Mouse (Mus musculus) left cerebral cortex, postnatal 14 days (tissue): ENCODE measurements around the gene Lect2. TPM values are rescaled to one million over a fixed set of nuclear protein-coding genes. Genes with fewer than 3 reads are reported as not detected.
A peak's percentile ranks its signal among the peaks of the same experiment; 100 is the strongest.

Experiments
- DNase-seq, 2 experiments: peaks; one replicate each; pipeline ENCODE4 v3.0.0; 2021 to 2022; ENCODE audit warnings: low spot score in 2 of 2, mixed read lengths in 1 of 2
- intact Hi-C: fragments of 180-260 bp; cut with DNase I; formaldehyde crosslinking; loops from one replicate; pipeline ENCODE4 v1.15.1; 2025
- total RNA-seq, 2 experiments: library from RNA; stranded (reverse); gene quantifications; 2 replicates each; pipeline ENCODE4 v1.2.3; 2021

Gene Lect2
- total RNA-seq, 2 experiments from 2014 or later: not detected

DNA sequence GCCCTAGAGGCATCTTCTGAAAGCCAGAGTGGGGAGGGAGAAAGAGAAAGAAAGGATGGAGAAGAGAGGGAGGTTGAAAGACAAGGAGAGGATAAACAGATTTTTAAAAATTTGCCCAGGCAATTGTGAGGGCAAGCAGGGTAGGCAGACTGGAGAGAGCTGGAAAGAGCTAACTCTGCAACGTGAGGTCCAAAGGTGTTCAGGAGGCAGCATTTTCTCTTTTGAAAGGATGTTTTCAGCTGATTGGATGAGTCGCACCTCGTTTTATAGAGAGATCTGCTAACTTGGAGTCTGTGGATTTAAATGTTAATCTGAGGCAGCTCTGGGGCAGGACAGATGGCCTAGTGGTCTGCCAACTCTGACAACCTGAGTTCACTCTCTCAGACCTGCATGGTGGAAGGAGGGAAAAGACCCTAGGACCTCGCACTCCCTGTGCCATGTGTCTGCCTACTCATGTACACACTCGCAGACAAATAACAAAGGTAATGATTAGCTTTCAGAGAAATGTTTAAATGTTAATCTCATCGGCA lies 11.6 kb upstream of the Lect2 start:
- intact Hi-C loops: loop anchor here (5.0 to 10.0 kb wide), 4 partner anchors 82 to 705 kb away; no protein-coding TSS in a partner anchor

GRCm38 (mm10) chr13:56558811-56559210 lies 10.5 kb upstream of the Lect2 start:
- intact Hi-C loops: loop anchor here (5.0 to 10.0 kb wide), 2 partner anchors 98 to 706 kb away; no protein-coding TSS in a partner anchor
- DNase-seq: no peak

More for the DNA sequence above, 11.6 kb upstream of the Lect2 start:
- no peak for DNase-seq

- intact Hi-C loops: loop anchor here (5.0 to 10.0 kb wide), 2 partner anchors 101 to 708 kb away; no protein-coding TSS in a partner anchor
- no peak for DNase-seq
Measured at GRCm38 (mm10) chr13:56556701-56557100, 8.4 kb upstream of the Lect2 start.

GRCm38 (mm10) chr13:56555957-56556356 lies 7.7 kb upstream of the Lect2 start:
- peak; percentile 45 to 49 for DNase-seq

DNA sequence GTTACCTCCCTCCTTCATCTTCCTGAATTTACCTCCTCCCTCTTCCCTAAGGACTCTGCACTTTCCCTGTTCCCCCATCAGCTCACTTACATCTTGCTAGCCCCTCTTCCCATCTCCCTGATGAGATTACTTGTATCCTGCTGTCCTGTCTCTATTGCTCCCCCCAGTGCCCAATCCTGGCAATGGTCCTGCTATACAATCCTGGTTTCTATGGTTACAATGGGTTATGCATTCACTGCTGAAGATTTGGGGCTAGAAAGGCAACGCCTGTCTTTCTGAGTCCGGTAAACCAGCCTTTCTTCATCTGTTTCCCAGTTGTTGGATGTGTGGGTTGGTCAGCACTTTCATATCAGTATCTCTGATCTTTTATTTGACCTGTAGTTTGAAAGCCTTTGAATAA lies 6.1 kb upstream of the Lect2 start:
- intact Hi-C loops: loop anchor here (10.0 kb wide), 1 partner anchor 710 kb away; no protein-coding TSS in a partner anchor
- DNase-seq: peak; percentile 69 to 75

More at GRCm38 (mm10) chr13:56555957-56556356, 7.7 kb upstream of the Lect2 start:
- intact Hi-C loops: loop anchor here (5.0 to 10.0 kb wide), 2 partner anchors 101 to 709 kb away; no protein-coding TSS in a partner anchor

DNA sequence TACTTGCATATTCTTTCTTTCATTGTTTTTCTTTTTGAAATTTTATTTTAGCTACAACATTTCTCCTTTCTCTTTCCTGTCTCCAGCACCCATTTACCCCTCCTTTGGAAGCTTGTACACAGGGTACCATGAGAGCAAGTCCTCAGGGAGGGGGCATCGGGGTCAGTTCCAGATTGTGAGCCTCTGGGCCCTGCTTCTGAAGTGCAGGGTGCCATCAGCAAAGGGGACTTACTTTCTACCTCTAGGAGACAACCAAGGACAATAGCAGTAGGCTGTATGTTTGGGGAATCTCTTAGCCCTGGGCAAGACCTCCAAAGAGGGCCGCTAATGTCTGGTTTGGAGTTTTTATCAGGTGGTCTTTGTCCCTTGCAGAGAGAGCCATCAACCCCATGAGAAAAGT lies 5.6 kb upstream of the Lect2 start:
- intact Hi-C loops: loop anchor here (10.0 kb wide), 1 partner anchor 711 kb away; no protein-coding TSS in a partner anchor
- DNase-seq: no peak

DNA sequence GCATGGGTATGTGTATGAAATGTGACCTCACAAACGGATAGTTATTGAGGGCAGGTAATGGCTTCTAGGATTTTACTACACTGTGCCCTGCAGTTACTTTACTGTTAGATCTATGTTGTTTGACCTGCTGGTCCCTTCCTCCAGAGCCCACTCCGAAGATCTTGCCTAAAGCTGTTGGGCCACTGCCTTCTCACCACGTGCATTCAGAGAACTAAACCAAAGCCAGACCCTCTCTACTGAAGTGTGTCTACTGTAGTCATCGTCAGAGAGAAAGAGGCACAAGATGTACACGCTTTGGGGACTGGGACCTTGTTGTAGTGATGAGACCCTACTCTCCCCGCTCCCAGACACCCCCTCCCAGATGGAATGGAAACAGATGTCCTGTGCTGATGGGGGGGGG lies 3.4 kb upstream of the Lect2 start:
- DNase-seq: no peak
- intact Hi-C loops: loop anchor here (10.0 kb wide), 1 partner anchor 713 kb away; no protein-coding TSS in a partner anchor

- DNase-seq: no peak
- intact Hi-C loops: loop anchor here (10.0 kb wide), 1 partner anchor 714 kb away; no protein-coding TSS in a partner anchor
Measured at GRCm38 (mm10) chr13:56550574-56550973, 2.3 kb upstream of the Lect2 start.

DNA sequence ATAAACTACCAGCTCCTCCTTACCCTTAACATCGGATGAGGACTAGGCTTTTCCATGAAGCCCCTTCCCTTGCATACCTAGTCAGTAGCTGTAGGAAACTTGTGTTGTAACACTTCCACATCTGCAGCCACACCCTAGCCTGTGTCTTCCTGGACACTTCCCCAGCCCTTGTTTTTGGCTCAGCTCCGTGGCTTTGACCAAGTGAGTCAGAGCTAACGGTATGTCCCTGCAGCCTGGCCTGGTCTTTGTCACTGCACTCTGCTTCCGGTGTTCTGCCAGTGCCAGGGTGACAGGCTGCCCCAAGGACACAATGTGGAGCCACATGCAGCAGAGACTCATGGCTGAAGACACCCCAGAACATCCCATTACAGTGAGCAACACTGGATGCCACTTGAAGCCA lies 1.1 kb upstream of the Lect2 start:
- intact Hi-C loops: no loop called here
- no peak for DNase-seq

DNA sequence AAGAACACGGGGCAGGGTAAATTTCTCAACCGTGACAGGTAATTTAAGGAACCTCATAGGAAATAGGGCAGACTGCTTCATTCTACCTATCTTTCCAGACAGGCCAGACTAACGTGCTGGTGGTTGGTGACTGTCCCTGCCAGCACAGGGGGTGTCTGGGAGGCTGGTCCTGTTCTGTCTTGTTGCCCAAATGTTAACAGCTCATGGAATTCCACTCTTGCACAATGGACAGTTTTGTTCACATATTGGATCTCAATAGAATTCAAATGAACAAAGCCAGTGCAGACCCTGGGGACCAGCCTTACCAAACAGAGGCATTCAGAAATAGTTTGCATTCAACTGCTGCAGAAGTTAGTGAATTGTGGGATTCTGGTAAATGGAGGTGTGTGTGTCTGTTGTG lies 3.3 kb downstream of the Lect2 start:
- intact Hi-C loops: no loop called here
- DNase-seq: no peak

DNA sequence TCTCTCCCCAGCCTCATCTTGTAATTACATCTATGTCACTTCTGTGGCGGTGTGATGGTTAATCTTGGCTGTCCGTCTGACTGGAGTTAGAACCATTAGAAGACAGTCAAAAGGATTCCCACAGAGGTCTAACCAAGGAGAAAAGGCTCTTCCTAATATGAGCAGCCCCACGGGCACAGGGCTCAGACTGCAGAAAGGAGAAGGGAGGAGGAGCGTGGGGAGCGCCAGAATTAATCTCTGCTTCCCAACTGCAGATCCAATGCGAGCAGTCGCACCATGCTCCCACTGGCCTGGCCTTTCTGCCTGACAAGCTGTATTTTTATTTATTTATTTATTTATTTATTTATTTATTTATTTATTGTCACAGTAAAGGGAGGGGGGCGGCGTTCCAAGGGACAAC lies 4.5 kb downstream of the Lect2 start:
- intact Hi-C loops: no loop called here
- no peak for DNase-seq

DNA sequence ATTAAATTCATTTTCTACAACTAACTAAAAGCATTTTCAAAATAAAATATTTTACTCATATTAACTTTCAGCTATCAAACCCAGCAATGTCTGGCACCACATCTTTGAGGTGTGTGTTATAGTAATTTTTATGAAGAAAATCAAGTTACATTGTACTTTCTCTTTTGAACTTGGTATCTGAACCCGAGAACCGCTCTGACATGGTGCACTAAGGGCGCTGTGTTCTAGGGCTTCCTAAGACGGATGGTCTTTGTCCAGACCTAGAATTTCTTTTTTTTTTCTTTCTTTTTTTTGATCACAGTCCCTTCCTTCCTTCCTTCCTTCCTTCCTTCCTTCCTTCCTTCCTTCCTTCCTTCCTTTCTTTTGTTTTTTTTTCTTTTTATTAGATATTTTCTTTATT lies 8.5 kb downstream of the Lect2 start:
- peak; percentile 26 to 58 for DNase-seq
- intact Hi-C loops: no loop called here

DNA sequence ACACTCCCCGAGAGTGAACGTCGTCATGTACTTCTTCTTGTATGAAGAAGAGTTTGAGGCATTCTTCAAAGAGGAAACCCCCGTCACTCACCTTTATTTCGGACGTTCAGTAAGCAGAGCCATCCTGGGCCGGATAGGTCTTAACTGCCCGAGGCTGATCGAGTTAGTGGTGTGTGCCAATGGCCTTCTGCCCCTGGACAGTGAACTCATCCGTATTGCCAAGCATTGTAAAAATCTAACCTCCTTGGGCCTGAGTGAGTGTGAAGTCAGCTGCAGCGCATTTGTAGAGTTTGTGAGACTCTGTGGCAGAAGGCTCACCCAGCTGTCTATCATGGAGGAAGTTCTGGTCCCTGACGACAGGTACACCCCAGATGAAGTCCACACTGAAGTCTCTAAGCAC lies 11.3 kb downstream of the Lect2 start:
- intact Hi-C loops: no loop called here
- DNase-seq: no peak

GRCm38 (mm10) chr13:56535570-56535969 lies 12.7 kb downstream of the Lect2 start:
- intact Hi-C loops: no loop called here
- no peak for DNase-seq

DNA sequence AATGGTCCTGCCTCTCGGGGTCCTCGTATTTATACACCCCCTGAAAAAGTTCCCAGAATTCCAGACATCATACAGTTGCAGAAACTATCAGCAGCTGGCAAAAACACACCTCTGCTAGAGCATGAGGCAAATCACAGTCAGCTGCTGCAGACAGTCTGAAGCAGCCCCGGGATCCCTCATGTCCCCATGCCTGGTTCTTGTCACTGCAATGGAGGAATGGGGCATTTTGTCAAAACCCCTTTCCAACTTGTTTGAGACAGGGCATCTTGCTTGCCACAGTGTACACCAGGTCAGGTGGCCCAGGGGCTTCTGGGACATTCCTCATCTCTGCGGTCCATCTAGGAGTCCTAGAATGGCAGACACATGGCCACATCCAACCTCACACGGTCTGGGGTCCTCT lies 13.4 kb downstream of the Lect2 start:
- intact Hi-C loops: no loop called here
- DNase-seq: no peak

GRCm38 (mm10) chr13:56529685-56530084 lies 18.6 kb downstream of the Lect2 start:
- no peak for DNase-seq
- intact Hi-C loops: no loop called here

- intact Hi-C loops: no loop called here
Measured at GRCm38 (mm10) chr13:56529031-56529430, 19.3 kb downstream of the Lect2 start.

GRCm38 (mm10) chr13:56528281-56528680 lies 20.0 kb downstream of the Lect2 start:
- intact Hi-C loops: no loop called here
- no peak for DNase-seq

More at GRCm38 (mm10) chr13:56529031-56529430, 19.3 kb downstream of the Lect2 start:
- DNase-seq: no peak

DNA sequence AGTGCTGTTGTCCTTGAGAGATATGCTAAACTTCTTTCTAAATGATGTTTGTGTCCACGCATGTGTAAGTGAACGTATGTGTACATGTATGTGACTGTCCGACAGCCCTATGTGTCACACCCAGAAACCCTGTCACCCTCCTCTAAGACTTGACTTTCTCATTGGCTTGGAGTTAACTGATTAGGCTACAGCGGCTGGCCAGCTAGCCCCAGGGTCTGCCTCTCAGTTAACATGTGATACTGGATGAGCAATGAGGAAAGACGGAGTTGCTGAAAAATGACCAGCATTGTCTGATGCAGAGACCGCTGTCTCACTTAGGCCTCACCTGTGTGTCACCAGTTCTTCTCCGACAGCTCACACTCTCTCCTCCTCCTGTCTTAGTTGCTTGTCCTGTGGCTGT lies 20.5 kb downstream of the Lect2 start:
- intact Hi-C loops: no loop called here
- DNase-seq: no peak

DNA sequence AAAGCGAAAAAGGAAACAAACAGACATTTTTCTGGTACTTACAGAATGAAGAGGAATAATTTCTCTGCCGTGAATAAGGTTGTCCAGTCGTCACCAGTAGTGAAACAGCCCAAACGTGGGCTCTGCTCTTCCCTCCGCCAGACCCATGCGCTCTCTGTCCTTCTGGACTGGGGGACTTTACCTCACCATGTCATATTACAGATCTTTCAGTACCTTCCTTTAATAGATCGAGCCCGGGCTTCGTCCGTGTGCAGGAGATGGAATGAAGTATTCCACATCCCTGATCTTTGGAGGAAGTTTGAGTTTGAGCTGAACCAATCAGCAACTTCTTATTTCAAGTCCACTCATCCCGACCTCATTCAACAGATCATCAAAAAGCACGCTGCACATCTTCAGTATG lies 21.4 kb downstream of the Lect2 start:
- intact Hi-C loops: no loop called here
- DNase-seq: no peak

DNA sequence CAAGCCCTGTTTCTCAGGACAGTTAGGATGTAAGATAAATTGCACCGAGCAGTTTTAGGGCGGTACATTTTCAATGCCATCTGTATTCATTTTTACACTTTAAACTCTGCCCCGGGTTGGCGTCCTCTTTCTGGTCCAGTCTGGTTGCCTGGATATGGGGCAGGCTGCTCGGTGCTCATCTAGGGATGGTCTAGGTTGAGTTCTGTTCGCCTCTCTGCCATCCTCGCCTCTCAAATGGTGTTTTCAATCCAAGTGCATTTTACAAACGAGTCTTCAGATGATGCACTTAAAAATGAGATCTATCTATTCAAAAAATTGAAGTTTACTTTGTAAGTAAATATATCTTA lies 25.5 kb downstream of the Lect2 start:
- intact Hi-C loops: no loop called here
- no peak for DNase-seq
